Mouse (Mus musculus): ENCODE measurements around the gene Mrpl53.

Gene Mrpl53

DNA sequence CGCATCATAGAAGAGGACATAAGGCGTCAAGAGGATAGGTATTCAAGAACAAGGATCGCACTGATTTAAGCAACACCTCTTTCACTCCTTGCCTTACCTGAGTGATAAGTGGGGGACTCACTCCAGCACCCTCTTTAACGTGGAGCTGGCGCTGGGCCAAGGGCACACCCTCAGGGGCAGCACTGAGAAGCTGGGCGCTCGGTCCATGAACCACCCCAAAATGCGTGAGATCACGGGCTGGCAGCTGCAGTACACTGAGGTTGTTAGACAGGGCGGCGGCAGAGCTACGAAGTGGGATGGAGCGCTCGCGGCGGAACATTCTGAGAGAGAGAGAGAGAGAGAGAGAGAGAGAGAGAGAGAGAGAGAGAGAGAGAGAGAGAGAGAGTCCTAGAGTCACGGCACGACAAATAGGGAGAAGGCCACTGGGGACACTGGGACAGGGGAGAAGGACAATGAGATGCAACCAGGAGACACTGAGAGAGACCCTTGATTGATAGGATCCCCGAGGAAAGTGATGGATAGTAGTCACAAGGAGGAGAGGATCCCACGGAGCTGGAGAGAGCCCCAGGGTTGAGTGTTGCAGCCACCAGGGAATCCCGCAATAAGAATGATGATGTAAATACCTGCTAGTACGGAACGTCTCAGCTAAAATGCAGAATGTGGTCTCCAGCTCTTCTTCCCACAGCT, 46.9 kb downstream of the Mrpl53 start:
- DNase-seq: no peak

DNA sequence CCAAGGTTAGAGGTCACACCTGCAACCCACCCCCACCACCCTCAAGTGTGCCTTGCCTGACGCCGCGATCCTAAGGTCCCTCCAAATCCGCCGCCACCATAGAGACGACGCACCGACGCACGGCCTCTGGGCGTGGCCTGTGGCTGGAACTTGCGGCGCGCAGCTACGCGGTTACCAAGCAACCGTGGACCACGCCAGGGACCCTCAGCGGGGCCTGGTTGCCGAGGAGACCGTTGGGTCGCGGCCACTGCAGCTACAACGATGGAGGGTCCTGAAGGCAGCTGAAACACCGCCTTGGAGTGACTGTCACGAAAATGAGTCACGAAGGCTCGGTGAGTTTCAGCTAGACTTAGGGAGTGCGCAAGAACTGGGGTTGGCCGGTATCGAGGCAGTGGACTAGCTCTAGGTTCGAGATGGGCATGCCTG, 47.4 kb downstream of the Mrpl53 start, which contains the start of the genes Wdr54 and 1700003E16Rik:
Gene Wdr54, minus strand, starts transcription at position 139 of the 426 bp plus-strand sequence.
Gene 1700003E16Rik, plus strand, starts transcription at position 146 of the 426 bp plus-strand sequence.
- peak; percentile 58 for DNase-seq

DNA sequence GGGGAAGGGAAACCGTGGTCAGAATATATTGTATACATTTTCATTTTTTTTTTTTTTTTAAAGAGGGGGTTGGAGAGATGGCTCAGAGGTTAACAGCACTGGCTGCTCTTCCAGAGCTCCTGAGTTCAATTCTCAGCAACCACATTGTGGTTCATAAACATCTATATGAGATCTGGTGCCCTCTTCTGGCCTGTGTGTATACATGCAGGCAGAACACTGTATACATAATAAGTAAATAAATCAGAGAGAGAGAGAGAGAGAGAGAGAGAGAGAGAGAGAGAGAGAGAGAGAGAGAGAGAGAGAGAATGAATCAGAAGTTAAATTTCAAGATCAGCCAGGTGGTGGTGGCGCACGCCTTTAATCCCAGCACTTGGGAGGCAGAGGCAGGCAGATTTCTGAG, 50.6 kb downstream of the Mrpl53 start:
- peak; percentile 65 for DNase-seq

Data from thymus, postnatal 14 days (tissue).